Mouse (Mus musculus) megakaryocyte progenitor cell, adult 5-6 weeks (primary cell): ENCODE measurements at regions not wholly inside any gene's neighbourhood (a gene's known extent, or its start where the extent isn't known, plus 50 kb on each side); places are given as distances from the start of the nearest gene placed in this dataset.
"Not testable (repeated sequence)": the region's sequence is repeated elsewhere in the genome, so short reads cannot be mapped to it uniquely, and the experiment has no call there.

Experiments
- ATAC-seq: replicated peaks from 2 replicates; pipeline ENCODE4 v1.8.0; 2016; ENCODE audit warnings: mild to moderate bottlenecking, moderate TSS enrichment, inconsistent platforms; ENCODE audit not compliant: poor library complexity

DNA sequence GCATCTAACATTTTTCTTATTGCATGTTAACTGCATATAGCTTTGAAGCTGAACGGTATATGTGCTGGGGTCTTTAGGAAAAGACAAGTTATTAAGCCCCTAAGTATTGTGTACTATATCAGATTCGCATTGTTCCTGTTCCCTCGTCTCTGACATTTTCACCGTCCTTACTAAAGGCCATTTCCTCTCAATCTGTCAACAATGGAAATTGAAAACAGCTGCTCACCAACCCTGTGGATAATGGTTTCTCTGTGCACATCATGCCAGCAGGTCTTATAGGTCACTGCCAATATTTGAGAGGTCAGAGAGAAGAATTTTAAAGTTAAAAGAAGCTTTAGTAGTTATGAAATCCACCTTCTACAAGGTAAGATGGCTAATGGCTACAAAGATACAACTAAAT, 797.4 kb upstream of the Impad1 start:
- ATAC-seq = no peak

DNA sequence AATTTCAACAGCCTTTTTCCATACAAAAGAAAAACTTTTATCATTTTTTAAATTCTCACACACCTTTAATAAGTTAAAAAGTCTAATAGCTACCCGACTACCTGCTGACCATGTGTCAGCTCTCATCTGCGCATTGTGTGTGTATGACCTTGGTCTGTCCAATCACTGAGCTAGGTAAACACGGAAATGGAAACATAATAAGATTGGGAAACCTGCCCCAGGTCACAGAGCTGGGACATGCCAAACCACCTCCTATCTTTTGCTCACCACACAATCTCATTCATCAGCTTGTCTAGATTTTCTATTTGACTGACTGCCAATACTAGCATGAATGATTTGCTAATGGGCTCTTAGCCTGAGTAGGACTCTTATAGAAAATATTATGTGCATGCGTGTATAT, 794.3 kb upstream of the Impad1 start:
- ATAC-seq = no peak

DNA sequence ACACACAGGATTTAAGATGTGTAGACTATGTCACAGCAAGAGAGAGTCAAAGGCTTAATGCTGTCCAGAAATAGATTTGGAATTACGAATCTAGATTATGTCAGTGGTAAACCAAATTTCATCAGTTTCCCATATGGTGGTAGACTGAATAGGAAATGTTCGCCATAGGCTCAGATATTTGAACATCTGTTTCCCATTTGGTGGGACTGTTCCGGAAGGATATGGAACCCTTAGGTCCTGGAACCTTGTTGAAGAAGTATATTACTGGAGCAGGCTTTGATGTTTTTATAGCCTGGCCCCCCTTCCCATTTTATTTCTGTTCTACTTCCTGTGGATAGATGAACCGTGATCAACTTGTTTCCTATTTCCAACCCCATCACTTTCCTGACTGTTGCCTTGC, 792.0 kb upstream of the Impad1 start:
- ATAC-seq = no peak

DNA sequence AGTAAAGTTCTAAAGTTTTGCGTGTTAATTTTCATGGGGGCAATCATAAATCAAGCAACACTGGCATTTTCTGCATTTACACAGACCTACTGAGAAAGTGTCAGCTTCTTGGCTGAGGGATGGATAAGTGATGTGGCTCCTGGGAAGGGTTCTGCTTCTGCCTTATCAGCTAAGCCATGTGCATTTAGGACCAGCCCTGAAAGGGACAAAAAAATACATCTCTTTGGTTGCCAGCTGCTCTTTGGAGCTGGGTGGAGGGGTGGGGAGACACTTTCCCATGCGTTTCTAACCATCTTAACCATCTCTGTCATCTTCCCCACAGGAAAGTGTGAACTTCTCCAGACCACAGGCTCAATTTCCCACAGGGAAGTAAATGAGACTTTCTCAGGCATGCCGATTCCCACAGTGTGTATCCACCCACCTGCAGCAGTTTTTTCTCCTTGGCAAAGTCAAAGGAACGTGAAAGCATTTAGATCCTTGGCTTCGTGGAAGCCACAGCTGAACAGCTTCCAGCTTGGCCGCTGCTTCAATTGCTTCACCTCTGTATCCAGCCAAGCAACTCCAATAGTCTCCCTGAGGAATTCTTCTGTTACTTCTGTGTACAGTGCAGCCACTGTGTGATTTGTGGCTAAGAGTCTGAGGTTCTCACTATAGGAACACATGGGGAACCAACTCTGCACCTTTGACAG, 791.0 kb upstream of the Impad1 start:
- ATAC-seq = no peak

DNA sequence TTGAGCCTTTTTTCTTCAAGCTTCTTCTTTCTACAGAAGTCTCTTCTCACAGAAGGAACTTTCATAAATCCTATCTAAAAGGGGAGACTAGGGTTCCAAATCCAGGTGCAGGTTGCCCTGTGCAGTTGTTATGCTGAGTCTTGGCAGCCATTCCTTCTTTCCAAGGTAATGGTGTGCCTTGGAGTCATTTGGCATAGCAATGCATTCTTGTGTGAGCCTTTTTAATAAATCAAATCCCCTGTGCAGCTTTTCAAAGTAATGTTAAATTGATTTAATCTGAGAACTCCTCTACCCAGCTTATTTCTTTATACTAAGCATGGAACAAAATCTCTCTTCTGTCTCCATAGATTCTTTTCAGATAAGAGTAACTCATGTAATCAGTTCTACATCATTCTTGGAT, 774.9 kb upstream of the Impad1 start:
- ATAC-seq = no peak

DNA sequence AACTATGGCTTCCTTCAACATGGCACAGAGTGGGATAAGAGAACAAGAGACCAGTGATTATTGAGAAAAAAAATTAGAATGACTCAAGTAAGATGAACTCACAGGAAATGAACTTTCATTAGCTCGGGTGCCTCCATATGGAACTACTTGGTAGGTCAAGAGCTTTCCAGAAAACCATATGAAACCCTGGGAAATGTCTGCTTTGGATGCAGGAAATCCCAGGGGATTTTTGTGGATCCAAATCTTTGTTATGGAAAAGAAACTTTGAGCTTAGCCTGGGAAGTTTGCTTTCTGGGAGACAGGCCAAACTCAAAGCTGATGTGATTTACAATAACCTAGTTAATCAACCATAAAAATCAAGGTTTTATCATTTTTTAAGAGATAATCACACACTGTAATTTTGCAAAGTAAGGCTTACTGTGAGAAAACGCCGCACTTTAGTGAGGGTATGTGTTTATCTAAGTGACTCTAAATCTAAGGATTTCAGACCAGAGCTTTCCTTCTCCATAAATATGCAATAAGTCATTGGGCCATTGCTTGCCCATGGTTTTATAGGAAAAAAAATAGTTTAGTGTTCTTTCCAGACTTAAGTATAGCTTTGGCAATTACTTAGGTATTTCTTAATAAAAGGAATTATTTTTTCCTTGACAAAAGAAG, 767.0 kb upstream of the Impad1 start:
- no peak for ATAC-seq

DNA sequence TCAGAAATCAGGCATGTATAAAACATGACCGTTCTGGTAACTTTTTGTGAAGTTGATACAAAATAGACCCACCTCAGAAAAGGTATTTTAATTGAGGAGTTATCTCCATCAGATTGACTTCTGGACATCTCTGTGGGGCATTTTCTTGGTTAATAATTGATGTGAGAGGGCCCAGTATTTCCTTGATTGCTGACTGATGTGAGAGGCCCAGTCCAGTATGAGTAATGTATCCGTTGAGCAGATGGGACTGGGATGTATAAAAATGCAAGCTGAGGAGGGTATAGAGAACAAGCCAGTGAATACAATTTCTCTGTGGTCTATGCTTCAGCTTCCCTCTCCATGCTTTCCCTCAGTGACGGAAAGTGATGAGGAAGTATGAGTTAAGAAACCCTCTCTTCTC, 747.0 kb upstream of the Impad1 start:
- ATAC-seq = peak; percentile 44

DNA sequence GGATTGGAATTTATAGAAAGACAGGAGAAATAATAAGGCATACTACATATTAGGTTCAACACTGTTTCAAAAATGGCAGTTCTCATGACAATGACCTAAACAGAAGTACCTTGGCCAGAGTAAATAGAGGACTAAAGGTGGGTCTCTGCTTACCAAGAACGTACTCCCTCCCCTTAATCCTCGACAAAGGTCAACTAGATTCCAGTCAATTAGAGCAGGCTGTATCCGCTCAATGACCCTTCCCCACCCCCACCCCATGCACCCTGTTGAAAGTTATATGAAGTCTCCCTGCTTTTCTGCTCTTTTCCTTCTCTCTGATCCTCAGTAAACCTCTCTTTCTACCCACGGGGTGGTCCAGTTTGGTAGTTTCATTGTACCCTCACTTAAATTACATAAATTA, 737.3 kb upstream of the Impad1 start:
- ATAC-seq = no peak

DNA sequence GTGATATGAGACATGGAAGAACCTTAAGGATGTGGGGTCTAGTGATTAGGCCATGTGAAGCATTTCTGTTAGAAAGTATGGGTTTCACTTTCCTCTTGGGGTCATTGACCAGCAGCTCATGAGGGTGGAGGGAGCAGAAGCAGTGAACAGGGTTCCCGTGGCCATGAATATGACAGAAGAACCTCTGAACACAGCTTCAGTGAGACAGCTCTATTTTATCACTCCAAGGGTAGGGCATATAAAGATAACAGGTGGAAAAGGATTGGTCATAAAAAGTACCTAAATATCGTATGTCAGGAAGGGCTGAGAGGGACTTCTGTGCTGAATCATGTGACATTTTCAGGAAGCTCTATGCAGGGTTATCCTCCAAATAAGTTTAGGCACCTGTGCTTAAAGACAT, 725.4 kb upstream of the Impad1 start:
- no peak for ATAC-seq

DNA sequence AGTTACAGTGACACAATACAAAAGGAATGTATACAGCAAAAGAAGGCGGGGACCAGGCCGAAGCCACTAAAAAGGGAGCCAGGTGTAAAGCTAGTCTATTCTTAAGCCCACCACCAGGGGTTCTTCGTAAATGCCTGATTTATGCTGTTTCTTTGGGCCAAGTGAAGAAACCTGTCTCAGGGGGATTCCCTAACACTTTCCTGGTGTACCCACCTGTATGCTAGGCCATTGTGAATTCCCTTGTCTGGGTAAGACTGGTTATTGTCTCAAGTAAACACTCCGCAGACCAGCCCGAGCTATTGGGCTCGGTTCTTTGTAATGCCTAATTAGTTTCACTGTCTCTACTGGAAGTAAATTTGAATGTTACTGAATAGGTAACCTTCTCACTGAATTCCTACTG, 722.3 kb upstream of the Impad1 start:
- ATAC-seq = not testable (repeated sequence)

DNA sequence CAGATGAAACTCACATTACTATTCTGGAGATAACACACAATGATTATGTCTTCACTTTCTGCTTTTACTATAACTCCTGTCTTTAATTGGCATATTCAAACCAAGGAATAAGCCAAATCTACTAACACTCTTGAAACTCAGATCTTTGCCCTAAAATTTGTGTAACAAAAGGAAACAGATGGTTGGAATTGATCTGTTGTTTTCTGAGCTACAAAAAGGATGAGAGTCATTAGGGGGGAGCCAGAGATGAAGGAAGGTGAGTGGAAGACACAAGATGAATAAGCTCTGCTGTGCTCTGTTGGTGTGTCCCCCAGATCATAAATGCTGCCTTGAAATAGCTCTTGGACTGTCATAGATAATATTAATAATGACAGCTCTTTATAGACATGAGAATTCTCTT, 718.6 kb upstream of the Impad1 start:
- ATAC-seq = no peak

DNA sequence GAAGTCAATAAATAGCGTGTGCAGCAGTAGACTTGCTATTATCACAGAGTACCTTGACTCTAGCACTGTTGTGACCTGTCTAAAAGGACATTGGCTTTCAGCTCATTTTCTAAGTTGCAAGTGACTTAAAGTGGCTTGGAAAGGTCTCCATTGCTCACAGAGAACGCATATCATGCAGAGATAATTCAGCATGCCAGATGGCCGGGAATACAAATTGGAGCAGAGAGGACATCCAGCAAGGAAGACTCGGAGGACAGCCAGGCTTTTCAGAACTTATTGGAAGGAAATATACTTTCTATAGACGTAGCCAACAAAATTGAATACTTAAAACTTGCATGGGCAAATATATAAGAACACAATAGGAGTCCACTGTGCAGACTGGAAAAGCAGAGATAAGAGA, 716.2 kb upstream of the Impad1 start:
- no peak for ATAC-seq

DNA sequence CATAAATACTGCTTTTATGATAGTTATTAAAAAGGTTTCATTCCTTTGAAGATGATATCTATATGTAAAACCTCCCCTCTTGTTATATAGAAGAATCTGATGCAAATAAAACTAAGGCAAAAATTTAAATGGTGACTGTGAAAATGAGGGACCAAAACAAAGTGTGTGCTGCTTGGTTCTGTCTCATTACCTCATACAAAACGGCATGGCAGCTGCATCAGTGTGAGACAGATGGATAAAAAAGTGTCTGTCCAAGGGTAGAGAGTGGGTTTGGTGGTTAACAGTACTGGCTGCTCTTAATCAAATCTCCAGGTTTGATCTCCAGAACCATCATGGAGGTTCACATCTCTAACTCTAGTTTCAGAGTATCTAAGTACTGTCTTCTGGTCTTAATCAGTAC, 701.9 kb upstream of the Impad1 start:
- no peak for ATAC-seq

DNA sequence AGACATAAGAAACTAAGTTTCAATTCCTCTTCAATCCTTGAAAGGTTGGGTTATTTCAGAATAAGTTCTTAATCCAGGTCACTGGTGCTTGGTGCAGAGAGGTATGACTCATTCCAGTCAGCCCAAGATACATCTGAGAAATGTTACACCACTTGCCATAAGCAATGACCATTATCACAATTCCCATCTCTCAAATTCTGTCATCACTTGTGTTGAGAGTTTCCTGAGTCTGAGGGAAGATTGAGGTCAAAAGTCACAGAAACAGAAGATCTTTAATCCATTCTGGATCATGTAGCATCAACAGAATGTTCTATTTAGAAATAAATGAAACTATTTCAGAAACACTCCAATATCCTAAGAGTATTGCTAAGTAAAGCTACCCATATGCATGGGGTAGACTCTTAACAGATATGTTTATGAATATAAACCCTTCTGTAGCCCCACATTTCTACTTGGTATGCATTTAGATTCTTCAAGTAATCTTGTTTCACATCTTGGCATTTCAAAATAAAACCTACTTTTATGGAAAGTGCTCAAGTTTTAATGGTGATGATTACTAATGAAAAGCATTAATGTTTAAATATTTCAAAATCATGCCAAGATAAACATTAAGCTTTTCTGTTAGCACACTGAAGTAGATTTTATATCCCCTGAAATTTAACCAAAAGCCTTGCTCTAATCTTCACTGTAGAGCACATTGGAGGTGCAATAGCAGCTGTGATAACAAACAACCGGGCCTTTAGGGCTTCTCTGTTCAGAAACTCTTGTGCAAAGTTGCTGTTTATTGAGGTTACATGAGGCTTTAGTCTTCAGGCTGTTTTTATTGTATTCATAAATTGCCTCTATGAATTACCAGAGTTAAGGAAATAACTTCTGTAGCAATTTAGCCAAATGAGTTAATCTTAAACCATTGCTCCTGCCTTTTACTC, 701.2 kb upstream of the Impad1 start:
- ATAC-seq = no peak

DNA sequence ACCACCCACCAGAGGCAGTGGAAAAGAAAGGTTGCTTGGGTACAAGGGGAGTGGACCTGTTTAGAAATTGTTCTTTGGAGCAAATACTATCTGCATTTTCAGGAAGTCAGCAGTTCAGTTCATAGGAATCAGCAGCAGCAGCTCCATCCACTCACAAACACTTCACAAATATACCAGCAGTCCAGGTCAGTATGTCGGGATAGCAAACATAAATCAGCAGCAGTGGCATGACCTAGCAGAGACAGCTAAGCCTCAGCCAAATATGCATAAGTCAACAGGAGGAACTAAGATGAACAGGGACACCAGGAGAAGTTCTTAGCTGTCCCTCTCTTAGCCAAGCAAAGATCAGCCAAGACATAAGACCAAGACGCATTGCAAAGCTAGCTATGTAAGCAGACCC, 693.6 kb upstream of the Impad1 start:
- no peak for ATAC-seq

DNA sequence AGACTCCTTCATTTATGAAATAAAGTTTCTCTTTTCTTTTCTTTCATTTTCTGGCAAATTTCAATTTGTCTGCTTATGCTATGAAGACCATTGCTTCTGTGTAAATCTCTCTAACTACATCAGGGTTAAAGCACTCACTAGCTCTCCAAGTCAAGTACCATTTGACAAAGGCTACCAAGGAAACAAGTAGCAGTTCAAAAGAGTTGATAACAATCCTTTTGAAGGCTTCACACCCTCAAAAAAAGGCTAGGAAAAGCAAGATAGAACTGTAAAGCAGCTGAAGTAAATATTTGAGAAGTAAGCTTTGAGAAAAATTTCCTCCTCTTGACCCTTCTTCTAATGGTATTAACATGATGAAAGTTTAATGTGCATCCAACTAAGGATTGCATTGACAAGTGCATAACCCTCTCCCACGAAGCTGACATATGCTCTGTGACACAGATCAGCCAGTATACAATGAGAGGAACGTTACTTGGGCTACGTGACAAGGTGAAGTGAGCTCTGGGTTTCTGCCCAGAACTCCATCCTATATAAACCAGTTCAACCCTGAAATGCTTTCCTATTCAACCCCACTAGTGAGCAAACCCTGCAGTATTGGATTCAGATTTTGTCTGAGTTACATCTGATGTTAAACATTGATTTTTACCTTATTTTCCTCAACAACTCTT, 678.9 kb upstream of the Impad1 start:
- no peak for ATAC-seq

DNA sequence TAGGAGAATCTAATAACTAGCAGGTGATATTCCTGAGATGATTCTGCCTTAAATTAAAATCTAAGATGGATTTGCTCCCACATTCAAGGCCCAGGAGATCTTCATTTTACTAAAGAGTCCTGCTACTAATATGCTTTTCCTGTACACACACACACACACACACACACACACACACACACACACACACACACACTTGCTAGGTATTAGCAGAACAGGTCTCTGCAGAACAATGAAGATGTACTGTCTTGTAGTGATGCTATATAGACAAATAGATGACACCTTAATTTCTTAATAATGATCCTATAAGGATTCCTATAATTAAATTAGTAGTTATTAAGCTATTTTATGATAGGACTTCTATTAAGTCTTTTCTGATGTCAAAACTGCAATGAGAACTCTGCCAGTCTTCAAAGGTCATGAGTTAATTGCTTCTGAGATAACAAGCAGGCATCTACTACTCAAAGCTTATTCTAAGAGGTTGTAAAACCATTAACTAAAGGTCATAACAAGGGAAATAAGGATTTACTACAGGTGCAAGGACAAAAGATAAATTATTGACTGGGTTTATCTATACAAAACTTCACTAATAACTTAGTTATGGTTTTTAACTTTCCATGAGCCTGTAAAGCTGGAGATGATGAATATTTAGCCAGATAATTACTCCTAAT, 666.0 kb upstream of the Impad1 start:
- no peak for ATAC-seq

DNA sequence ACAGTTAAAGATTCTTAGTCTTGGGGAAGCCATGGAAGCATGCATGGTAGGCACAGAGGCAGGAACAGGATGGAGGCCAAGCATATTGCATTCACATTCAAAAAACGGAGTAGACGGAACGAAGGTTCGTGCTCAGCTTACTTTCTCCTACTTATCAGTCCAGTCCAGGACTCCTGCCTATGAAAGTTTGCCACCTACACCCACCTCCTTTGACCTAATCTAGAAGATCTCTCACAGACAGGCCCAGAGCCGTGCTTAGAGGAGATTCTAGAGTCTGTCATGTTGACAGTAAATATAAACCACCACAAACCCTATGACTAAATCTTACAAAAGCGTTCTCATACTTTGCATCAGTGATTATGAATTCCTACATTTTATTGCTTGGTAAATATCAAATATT, 657.3 kb upstream of the Impad1 start:
- no peak for ATAC-seq

DNA sequence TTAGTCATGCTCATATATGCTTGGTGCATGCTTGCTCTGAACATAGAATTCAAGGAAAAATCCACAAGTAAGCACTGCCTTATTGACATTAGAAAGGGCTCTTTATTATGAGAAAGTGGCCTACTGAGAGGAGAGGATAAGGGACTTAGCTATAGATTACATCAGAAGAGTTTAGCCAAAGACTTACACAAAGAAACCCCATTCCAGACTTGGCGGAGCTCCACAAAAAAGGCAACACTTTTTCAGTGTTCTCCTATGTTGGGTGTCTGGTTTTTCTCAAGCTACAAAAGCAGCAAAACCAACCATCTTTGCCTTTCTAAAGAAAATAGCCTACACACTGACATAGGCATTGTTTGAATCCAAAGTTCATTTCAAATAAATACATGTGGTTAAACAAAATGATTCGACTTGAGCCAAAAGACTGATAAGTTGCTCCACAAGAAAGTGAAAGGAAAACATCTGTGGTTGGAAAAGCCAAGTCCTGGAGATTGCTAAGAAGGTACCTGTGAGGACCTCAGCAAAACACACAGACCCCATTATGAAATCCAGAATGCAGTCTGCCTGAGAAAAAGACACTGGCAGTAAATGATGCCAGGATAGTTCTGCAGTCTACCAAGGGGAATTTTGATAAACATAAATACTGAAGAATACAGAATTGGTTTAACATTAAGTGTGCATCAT, 648.3 kb upstream of the Impad1 start:
- no peak for ATAC-seq

DNA sequence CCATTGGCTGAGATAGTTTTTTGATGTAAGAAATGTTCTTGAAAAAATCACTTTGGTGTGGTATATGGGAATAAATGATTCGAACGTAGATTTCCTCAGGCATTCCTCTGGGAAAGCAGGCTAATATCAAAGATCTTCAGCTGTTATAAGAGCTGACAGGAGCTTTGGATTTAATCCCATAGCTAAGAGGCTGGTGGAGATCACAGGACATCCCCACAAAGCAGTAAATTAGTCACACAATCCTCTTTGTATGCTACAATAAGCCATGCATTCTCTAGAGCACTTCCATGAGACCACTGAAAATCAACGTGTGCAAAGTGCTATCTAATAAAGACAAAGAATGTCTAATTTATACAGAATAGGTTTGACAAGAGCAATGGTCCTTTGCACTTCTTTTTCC, 643.9 kb upstream of the Impad1 start:
- no peak for ATAC-seq
